Mouse (Mus musculus) heart, postnatal 0 days (tissue): Measurements from ENCODE around the gene Otor. TPM values are rescaled to one million over a fixed set of nuclear protein-coding genes. Genes with fewer than 3 reads are reported as not detected.

Experiments used
- ATAC-seq: fragments of 200-750 bp; cut with Nextera tagmentation; 2 replicates; pipeline ENCODE4 v1.8.0; 2017; ENCODE audit warnings: low read depth, moderate number of reproducible peaks, moderate library complexity; ENCODE audit not compliant: insufficient read depth
- DNase-seq: peaks from one replicate; pipeline ENCODE4 v3.0.0-alpha.2; 2016; ENCODE audit warnings: low spot score
- H3K27ac ChIP-seq: fragments of 300-500 bp; sonication (generic); 2 replicates; pipeline ENCODE4 v1.5.1; 2014; ENCODE audit warnings: low read depth, mild to moderate bottlenecking
- H3K27me3 ChIP-seq: fragments of 300-500 bp; sonication (generic); 2 replicates; pipeline ENCODE4 v1.6.1; 2014; ENCODE audit warnings: low read length, mixed read lengths; ENCODE audit not compliant: control insufficient read depth, insufficient read depth
- H3K36me3 ChIP-seq: fragments of 300-500 bp; sonication (generic); replicated peaks from 2 replicates; pipeline ENCODE4 v1.6.1; 2014; ENCODE audit warnings: low read length, mixed read lengths; ENCODE audit not compliant: control insufficient read depth, insufficient read depth
- H3K4me1 ChIP-seq: fragments of 300-500 bp; sonication (generic); 2 replicates; pipeline ENCODE4 v1.6.1; 2014; ENCODE audit warnings: antibody characterized with exemption; ENCODE audit not compliant: control insufficient read depth, insufficient read depth
- H3K4me2 ChIP-seq: fragments of 300-500 bp; sonication (generic); 2 replicates; pipeline ENCODE4 v1.6.1; 2014; ENCODE audit warnings: low read depth, mild to moderate bottlenecking, low read length, moderate library complexity
- H3K4me3 ChIP-seq: fragments of 300-500 bp; sonication (generic); 2 replicates; pipeline ENCODE4 v1.5.1; 2014; ENCODE audit warnings: low read depth, low read length
- H3K9ac ChIP-seq: fragments of 300-500 bp; sonication (generic); replicated peaks from 2 replicates; pipeline ENCODE4 v1.6.1; 2014; ENCODE audit warnings: low read depth, low read length, mixed read lengths
- H3K9me3 ChIP-seq: fragments of 300-500 bp; sonication (generic); replicated peaks from 2 replicates; pipeline ENCODE4 v1.6.1; 2016; ENCODE audit warnings: low read length; ENCODE audit not compliant: control insufficient read depth
- CTCF ChIP-seq: IDR thresholded peaks from 2 replicates; pipeline ENCODE4 v1.5.1; 2016; ENCODE audit warnings: antibody characterized with exemption, control low read depth, low read depth
- EP300 ChIP-seq: IDR thresholded peaks from 2 replicates; pipeline ENCODE4 v1.6.1; 2016; ENCODE audit warnings: antibody characterized with exemption, low read depth
- WGBS: fragments of 180-500 bp; shearing (Covaris S2); extraction: QIAGEN DNeasy Blood & Tissue Kit; methylation state at CpG from one replicate; pipeline ENCODE4 v1.1.7; 2014; 5-methylcytosine and 5-hydroxymethylcytosine counted together
- polyA plus RNA-seq: library from polyadenylated mRNA; unstranded; fragments of >200 nt; fragmentation: Nextera tagmentation; extraction: Ambion mirVana; gene quantifications from 2 replicates; pipeline ENCODE4 v1.2.1, GENCODE M21; 2015
- total RNA-seq: library from RNA; depleted of rRNA; stranded (reverse); fragments of >200 nt; gene quantifications from 2 replicates; pipeline ENCODE4 v1.2.3, GENCODE M21; 2014; ENCODE audit warnings: low replicate concordance

Gene Otor
- total and polyA plus RNA-seq, 2 experiments from 2014 or later: 0.29 TPM; not detected in 1

GRCm38 (mm10) chr2:143065914-143066313 is 12.4 kb upstream of the Otor start:
- H3K4me1 ChIP-seq: peaks cover 5% of the 10 kb centered on the region; the same call in 1 of the 2 replicates
- no peak overlapping the region for H3K27ac ChIP-seq

GRCm38 (mm10) chr2:143081693-143082092 is 3.4 kb downstream of the Otor start:
- no peak for ATAC-seq
- Histone ChIP-seq H3K36me3 (no peaks in the 10 kb centered on the region), H3K4me2 (peak overlapping the region; percentile 24), H3K4me1 (no peaks in the 10 kb centered on the region), H3K4me3 (no peak overlapping the region), H3K27ac (peak overlapping the region; percentile 53), H3K27me3 (no peaks in the 10 kb centered on the region), H3K9ac (no peak overlapping the region), H3K9me3 (no peaks in the 10 kb centered on the region)
- TF ChIP-seq CTCF (no peak), EP300 (no peak)
- WGBS: 45% methylated on average over 3 of the region's 3 CpGs
- peak; percentile 57 for DNase-seq

More at GRCm38 (mm10) chr2:143065914-143066313, 12.4 kb upstream of the Otor start:
- Histone ChIP-seq H3K4me2 (no peak overlapping the region), H3K9me3 (no peaks in the 10 kb centered on the region), H3K36me3 (peaks cover 43% of the 10 kb centered on the region), H3K4me3 (no peak overlapping the region), H3K27me3 (no peaks in the 10 kb centered on the region), H3K9ac (no peak overlapping the region)
- ATAC-seq: no peak
- WGBS: 77% methylated on average over 3 of the region's 3 CpGs
- no peak for DNase-seq
- TF ChIP-seq EP300: no peak
- TF ChIP-seq CTCF: no peak

GRCm38 (mm10) chr2:143084852-143085397 is 6.7 kb downstream of the Otor start:
- Histone ChIP-seq H3K27ac (no peak overlapping the region), H3K36me3 (no peaks in the 10 kb centered on the region), H3K9ac (no peak overlapping the region), H3K9me3 (no peaks in the 10 kb centered on the region), H3K4me2 (no peak overlapping the region), H3K27me3 (no peaks in the 10 kb centered on the region), H3K4me1 (no peaks in the 10 kb centered on the region), H3K4me3 (no peak overlapping the region)
- TF ChIP-seq EP300: no peak
- TF ChIP-seq CTCF: no peak
- 52% methylated on average over 2 of the region's 2 CpGs for WGBS
- no peak for DNase-seq
- no peak for ATAC-seq

GRCm38 (mm10) chr2:143089866-143090265 is 11.6 kb downstream of the Otor start:
- Histone ChIP-seq H3K27me3 (no peaks in the 10 kb centered on the region), H3K36me3 (no peaks in the 10 kb centered on the region), H3K4me3 (no peak overlapping the region), H3K9me3 (no peaks in the 10 kb centered on the region), H3K4me2 (no peak overlapping the region), H3K9ac (no peak overlapping the region), H3K27ac (no peak overlapping the region), H3K4me1 (no peaks in the 10 kb centered on the region)
- no peak for DNase-seq
- TF ChIP-seq EP300 (no peak), CTCF (no peak)
- ATAC-seq: no peak
- WGBS: 68% methylated on average over 8 of the region's 8 CpGs

- DNase-seq (peak; percentile 43), ATAC-seq (peak; percentile 39)
- Histone ChIP-seq H3K36me3 (no peaks in the 10 kb centered on the region), H3K4me3 (no peak overlapping the region), H3K4me2 (no peak overlapping the region), H3K27me3 (no peaks in the 10 kb centered on the region), H3K9me3 (no peaks in the 10 kb centered on the region), H3K27ac (no peak overlapping the region), H3K4me1 (no peaks in the 10 kb centered on the region), H3K9ac (no peak overlapping the region)
- WGBS: 24% methylated on average over 6 of the region's 6 CpGs
- TF ChIP-seq EP300: no peak
- TF ChIP-seq CTCF: peak; percentile 76
Observed at GRCm38 (mm10) chr2:143093726-143094125, 15.5 kb downstream of the Otor start.

GRCm38 (mm10) chr2:143094761-143095160 is 16.5 kb downstream of the Otor start:
- H3K4me1 ChIP-seq: no peaks in the 10 kb centered on the region
- H3K9ac ChIP-seq: no peak overlapping the region
- TF ChIP-seq CTCF: no peak
- TF ChIP-seq EP300: no peak
- ATAC-seq (no peak), DNase-seq (no peak)
- H3K9me3 ChIP-seq: no peaks in the 10 kb centered on the region
- no peak overlapping the region for H3K4me3 ChIP-seq
- H3K4me2 ChIP-seq: no peak overlapping the region
- no peaks in the 10 kb centered on the region for H3K27me3 ChIP-seq
- H3K36me3 ChIP-seq: no peaks in the 10 kb centered on the region
- 45% methylated on average over 6 of the region's 6 CpGs for WGBS
- no peak overlapping the region for H3K27ac ChIP-seq
